Mouse (Mus musculus) midbrain, postnatal 0 days (tissue): ENCODE results near the gene Osmr. TPM values are rescaled to one million over a fixed set of nuclear protein-coding genes. Genes with fewer than 3 reads are reported as not detected.

Experiments used
- ATAC-seq: fragments of 200-750 bp; cut with Nextera tagmentation; 2 replicates; pipeline ENCODE4 v1.8.0; 2017; ENCODE audit warnings: moderate number of reproducible peaks, mild to moderate bottlenecking, moderate TSS enrichment, moderate library complexity; ENCODE audit not compliant: low FRiP score
- DNase-seq: peaks from one replicate; pipeline ENCODE4 v3.0.0-alpha.2; 2015; ENCODE audit warnings: low spot score
- H3K27ac ChIP-seq: fragments of 300-500 bp; sonication (generic); 2 replicates; pipeline ENCODE4 v1.5.1; 2014; ENCODE audit warnings: low read depth, mild to moderate bottlenecking, low read length, mixed read lengths
- H3K27me3 ChIP-seq: fragments of 300-500 bp; sonication (generic); 2 replicates; pipeline ENCODE4 v1.6.1; 2014; ENCODE audit warnings: low read length, control low read depth, mixed read lengths; ENCODE audit not compliant: insufficient read depth
- H3K36me3 ChIP-seq: fragments of 300-500 bp; sonication (generic); 2 replicates; pipeline ENCODE4 v1.6.1; 2014; ENCODE audit warnings: low read length, control low read depth, mixed read lengths; ENCODE audit not compliant: insufficient read depth
- H3K4me1 ChIP-seq: fragments of 300-500 bp; sonication (generic); 2 replicates; pipeline ENCODE4 v1.6.1; 2014; ENCODE audit warnings: mild to moderate bottlenecking, control low read depth, antibody characterized with exemption, low read length, mixed read lengths; ENCODE audit not compliant: insufficient read depth
- H3K4me2 ChIP-seq: fragments of 300-500 bp; sonication (generic); 2 replicates; pipeline ENCODE4 v1.6.1; 2014; ENCODE audit warnings: low read depth, mild to moderate bottlenecking, low read length, mixed read lengths; ENCODE audit not compliant: poor library complexity, severe bottlenecking
- H3K4me3 ChIP-seq: fragments of 300-500 bp; sonication (generic); 2 replicates; pipeline ENCODE4 v1.5.1; 2014; ENCODE audit warnings: low read depth, mild to moderate bottlenecking, low read length, moderate library complexity
- H3K9ac ChIP-seq: fragments of 300-500 bp; sonication (generic); replicated peaks from 2 replicates; pipeline ENCODE4 v1.6.1; 2014; ENCODE audit warnings: mild to moderate bottlenecking, low read length, moderate library complexity, mixed read lengths; ENCODE audit not compliant: poor library complexity, severe bottlenecking
- H3K9me3 ChIP-seq: fragments of 300-500 bp; sonication (generic); 2 replicates; pipeline ENCODE4 v1.6.1; 2016; ENCODE audit warnings: low read length, control low read depth
- CTCF ChIP-seq: IDR thresholded peaks from 2 replicates; pipeline ENCODE4 v1.5.1; 2016; ENCODE audit warnings: antibody characterized with exemption, mild to moderate bottlenecking
- WGBS: fragments of 180-500 bp; shearing (Covaris S2); extraction: QIAGEN DNeasy Blood & Tissue Kit; methylation state at CpG from one replicate; pipeline ENCODE4 v1.1.7; 2014; 5-methylcytosine and 5-hydroxymethylcytosine counted together
- polyA plus RNA-seq: library from polyadenylated mRNA; unstranded; fragments of >200 nt; fragmentation: Nextera tagmentation; extraction: Ambion mirVana; gene quantifications from 2 replicates; pipeline ENCODE4 v1.2.1, GENCODE M21; 2015
- total RNA-seq: library from RNA; depleted of rRNA; stranded (reverse); fragments of >200 nt; gene quantifications from 2 replicates; pipeline ENCODE4 v1.2.3, GENCODE M21; 2014

Gene Osmr
- total and polyA plus RNA-seq, 2 experiments from 2014 or later: 1.8 to 2.0 TPM

DNA sequence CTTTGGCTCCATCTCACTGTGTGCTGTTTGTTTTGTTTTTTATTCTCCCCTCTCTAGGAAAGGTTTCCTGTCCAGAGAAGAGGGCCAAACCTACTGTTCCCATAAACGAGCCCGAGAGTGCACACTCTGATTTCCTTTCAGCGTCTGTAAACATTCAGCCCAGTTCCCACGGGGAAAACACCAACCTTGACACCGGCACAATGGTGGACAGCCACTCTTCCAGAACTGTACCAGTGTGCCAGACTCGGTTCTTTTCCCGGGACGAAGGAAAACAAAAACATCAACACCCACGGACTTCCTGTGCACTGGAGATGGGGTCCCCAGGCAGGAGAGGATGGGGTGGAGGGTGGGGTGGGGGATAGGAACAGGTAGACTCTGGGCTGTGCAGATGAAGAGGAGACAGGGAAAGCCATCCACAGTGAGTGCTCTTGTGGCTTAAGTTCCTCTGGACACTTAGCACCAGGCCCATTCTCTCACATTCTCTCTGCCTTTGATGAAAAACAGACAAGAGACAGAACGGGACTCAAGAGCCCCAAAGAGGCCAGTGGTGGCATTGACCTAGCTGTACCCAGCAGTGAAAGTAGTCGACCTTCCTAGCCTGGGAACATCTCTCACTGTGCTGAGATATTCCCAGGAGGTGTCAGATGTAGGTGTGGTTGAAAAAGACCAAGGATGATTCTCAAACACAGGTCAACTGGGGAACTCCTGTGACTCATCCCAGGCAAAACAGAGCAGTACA, 3.0 kb downstream of the Osmr start:
- Histone ChIP-seq H3K9ac (no peak overlapping the region), H3K4me1 (no peaks in the 10 kb centered on the region; the same call in 1 of the 2 replicates), H3K27me3 (peaks cover 21% of the 10 kb centered on the region), H3K9me3 (no peaks in the 10 kb centered on the region), H3K27ac (no peak overlapping the region), H3K4me3 (no peak overlapping the region), H3K36me3 (no peaks in the 10 kb centered on the region), H3K4me2 (no peak overlapping the region)
- TF ChIP-seq CTCF: no peak
- 75% methylated on average over 11 of the region's 11 CpGs for WGBS
- no peak for ATAC-seq
- DNase-seq: no peak

DNA sequence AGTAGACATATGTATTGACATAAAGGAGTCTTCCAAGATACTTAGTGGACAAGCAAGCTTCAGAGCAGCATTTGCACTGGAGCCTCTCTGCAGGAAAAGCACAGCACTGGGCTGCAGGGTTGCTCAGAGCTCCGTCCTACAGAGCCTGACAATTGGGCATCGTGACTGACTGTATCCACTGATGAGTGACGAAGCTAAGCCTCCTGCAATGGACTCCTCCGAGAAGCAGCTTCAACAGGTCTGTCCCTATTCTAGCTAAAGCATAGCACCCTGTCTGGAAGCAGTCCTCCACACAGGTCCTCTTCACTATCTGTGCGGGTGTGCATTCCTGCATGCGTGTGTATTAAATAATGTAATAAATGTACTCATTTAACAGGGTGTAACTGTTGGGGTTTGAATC, 7.9 kb downstream of the Osmr start:
- no peak for TF ChIP-seq CTCF
- Histone ChIP-seq H3K9me3 (no peaks in the 10 kb centered on the region), H3K27ac (no peak overlapping the region), H3K4me1 (no peaks in the 10 kb centered on the region), H3K4me2 (no peak overlapping the region), H3K9ac (no peak overlapping the region), H3K27me3 (peaks cover 3% of the 10 kb centered on the region; the same call in 1 of the 2 replicates), H3K4me3 (no peak overlapping the region), H3K36me3 (no peaks in the 10 kb centered on the region)
- ATAC-seq (no peak), DNase-seq (no peak)
- WGBS: 23% methylated on average over 6 of the region's 6 CpGs

DNA sequence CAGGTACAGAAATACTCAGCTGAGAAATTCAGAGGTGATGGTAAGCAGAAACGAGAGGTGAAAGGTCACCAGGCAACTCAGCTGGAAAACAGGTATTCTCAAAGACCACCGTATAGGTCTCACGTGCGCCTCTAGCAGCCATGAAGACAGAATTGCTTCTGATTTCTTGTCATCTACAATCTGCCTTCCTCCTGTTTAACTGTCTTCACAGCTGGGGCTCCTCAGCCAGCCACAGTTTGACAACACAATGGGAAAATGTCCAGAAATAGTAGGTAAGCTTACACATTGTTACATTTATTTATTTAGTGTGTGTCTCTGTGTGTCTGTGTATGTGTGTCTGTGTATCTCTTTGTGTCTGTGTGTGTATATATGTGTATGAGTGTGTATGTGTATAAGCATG, 12.6 kb downstream of the Osmr start:
- no peak overlapping the region for H3K27ac ChIP-seq
- no peak for TF ChIP-seq CTCF
- no peaks in the 10 kb centered on the region for H3K36me3 ChIP-seq
- H3K4me3 ChIP-seq: no peak overlapping the region
- no peak overlapping the region for H3K9ac ChIP-seq
- no peak overlapping the region for H3K4me2 ChIP-seq
- WGBS: 83% methylated on average over 4 of the region's 4 CpGs
- no peaks in the 10 kb centered on the region for H3K9me3 ChIP-seq
- no peaks in the 10 kb centered on the region for H3K4me1 ChIP-seq
- H3K27me3 ChIP-seq: no peaks in the 10 kb centered on the region
- no peak for DNase-seq
- ATAC-seq: no peak

DNA sequence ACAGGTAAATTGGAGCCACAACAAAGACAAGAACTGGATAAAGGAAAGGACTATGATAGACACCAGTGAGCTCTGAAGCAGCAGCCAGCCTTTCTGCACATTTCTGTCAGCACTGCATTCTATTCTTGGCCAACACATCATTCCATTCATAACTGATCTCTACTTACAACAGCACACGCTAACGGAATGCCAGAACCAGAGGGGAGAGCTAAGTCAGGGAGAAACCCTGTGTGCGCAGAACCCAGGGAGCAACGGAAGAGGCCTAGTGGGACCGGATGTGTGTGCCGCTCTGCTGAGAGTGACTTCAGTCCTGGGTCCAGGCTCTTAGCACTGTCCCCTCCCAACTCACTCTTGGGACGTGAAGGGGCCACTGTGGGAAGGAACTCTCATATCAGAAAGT, 13.2 kb downstream of the Osmr start:
- no peak for DNase-seq
- H3K4me1 ChIP-seq: no peaks in the 10 kb centered on the region
- H3K36me3 ChIP-seq: no peaks in the 10 kb centered on the region
- WGBS: 86% methylated on average over 7 of the region's 7 CpGs
- H3K9me3 ChIP-seq: no peaks in the 10 kb centered on the region
- H3K4me2 ChIP-seq: no peak overlapping the region
- H3K27me3 ChIP-seq: no peaks in the 10 kb centered on the region
- no peak for TF ChIP-seq CTCF
- no peak overlapping the region for H3K27ac ChIP-seq
- H3K4me3 ChIP-seq: no peak overlapping the region
- no peak for ATAC-seq
- no peak overlapping the region for H3K9ac ChIP-seq

DNA sequence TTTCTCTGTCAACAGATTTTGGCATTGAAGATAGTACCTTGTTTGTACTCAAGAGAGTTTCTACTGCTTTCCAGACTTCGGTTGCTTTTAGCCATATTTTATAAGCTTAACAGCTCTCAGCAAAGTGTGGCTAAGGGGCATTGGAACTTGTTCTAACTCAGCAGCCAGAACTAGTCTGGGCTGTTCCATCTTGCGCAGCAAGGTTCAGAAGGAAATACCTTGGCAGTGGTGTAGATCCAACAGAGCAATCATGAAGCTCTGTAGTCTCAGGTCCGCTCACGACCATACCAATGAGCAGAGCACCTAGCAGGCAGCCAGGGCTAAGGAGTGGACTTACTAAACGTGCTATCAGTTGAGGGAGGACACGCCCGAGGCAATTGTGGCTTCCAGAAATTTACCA, 15.0 kb downstream of the Osmr start:
- no peak for TF ChIP-seq CTCF
- no peak for ATAC-seq
- DNase-seq: no peak
- H3K4me1 ChIP-seq: no peaks in the 10 kb centered on the region
- 90% methylated on average over 7 of the region's 7 CpGs for WGBS
- H3K27ac ChIP-seq: no peak overlapping the region
- H3K27me3 ChIP-seq: no peaks in the 10 kb centered on the region
- no peaks in the 10 kb centered on the region for H3K36me3 ChIP-seq
- H3K4me3 ChIP-seq: no peak overlapping the region
- no peaks in the 10 kb centered on the region for H3K9me3 ChIP-seq
- no peak overlapping the region for H3K4me2 ChIP-seq
- H3K9ac ChIP-seq: no peak overlapping the region

DNA sequence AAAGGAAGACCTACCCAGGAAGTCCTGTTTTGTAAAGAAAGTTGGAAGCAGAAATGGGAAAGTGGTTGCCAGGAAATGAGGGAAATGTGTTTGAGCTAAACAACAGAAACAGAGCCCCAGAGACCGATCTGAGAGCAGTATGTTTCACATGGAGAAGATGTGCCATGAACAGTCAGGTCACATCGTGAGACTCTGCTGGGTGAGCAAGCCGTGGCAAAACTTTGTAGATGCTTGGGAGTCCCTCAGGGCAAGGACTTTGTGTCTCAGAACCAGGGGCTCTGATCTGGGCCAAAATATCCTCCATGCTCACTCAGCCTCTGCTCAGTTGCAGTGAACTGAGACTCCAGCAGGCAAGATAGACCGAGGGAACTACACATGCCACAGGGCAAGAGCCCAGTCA, 15.9 kb downstream of the Osmr start:
- no peak for DNase-seq
- no peak overlapping the region for H3K4me2 ChIP-seq
- H3K36me3 ChIP-seq: no peaks in the 10 kb centered on the region
- no peak for ATAC-seq
- H3K9ac ChIP-seq: no peak overlapping the region
- H3K4me1 ChIP-seq: no peaks in the 10 kb centered on the region
- H3K27me3 ChIP-seq: no peaks in the 10 kb centered on the region
- H3K9me3 ChIP-seq: no peaks in the 10 kb centered on the region
- WGBS: 94% methylated on average over 4 of the region's 4 CpGs
- TF ChIP-seq CTCF: no peak
- H3K4me3 ChIP-seq: no peak overlapping the region
- H3K27ac ChIP-seq: no peak overlapping the region
